Mouse (Mus musculus) heart, adult 2 months (tissue): ENCODE data around the gene Tex35. TPM values are rescaled to one million over a fixed set of nuclear protein-coding genes. Genes with fewer than 3 reads are reported as not detected.

Experiments
- DNase-seq, 2 experiments: peaks; one replicate each; pipeline ENCODE4 v3.0.0; 2021
- H3K27ac ChIP-seq: fragments of 200-600 bp; 2 replicates; pipeline ENCODE4 v1.8.1; 2022
- H3K27me3 ChIP-seq: fragments of 200-500 bp; 2 replicates; pipeline ENCODE4 v1.6.1; 2012; ENCODE audit warnings: mild to moderate bottlenecking, low read length, inconsistent platforms, mixed read lengths; ENCODE audit not compliant: control insufficient read depth, insufficient read depth
- H3K36me3 ChIP-seq: fragments of 200-500 bp; 2 replicates; pipeline ENCODE4 v1.6.1; 2012; ENCODE audit warnings: low read length, inconsistent platforms; ENCODE audit not compliant: control insufficient read depth, insufficient read depth
- H3K4me1 ChIP-seq: fragments of 200-500 bp; 2 replicates; pipeline ENCODE4 v1.6.1; 2011; ENCODE audit warnings: low read length; ENCODE audit not compliant: control insufficient read depth, insufficient read depth
- H3K4me3 ChIP-seq: fragments of 200-600 bp; 2 replicates; pipeline ENCODE4 v1.8.1; 2022
- H3K79me2 ChIP-seq: fragments of 200-500 bp; replicated peaks from 2 replicates; pipeline ENCODE4 v1.6.1; 2012; ENCODE audit warnings: mild to moderate bottlenecking, inconsistent platforms, low read length, moderate library complexity, mixed read lengths; ENCODE audit not compliant: control insufficient read depth, insufficient read depth
- H3K9ac ChIP-seq: fragments of 200-500 bp; 2 replicates; pipeline ENCODE4 v1.6.1; 2012; ENCODE audit warnings: low read depth, mild to moderate bottlenecking, control low read depth, inconsistent platforms, low read length, mixed read lengths
- CTCF ChIP-seq: fragments of 200-600 bp; IDR thresholded peaks from 2 replicates; pipeline ENCODE4 v1.8.1; 2022; ENCODE audit warnings: antibody characterized with exemption, mild to moderate bottlenecking, moderate library complexity
- EP300 ChIP-seq: fragments of 200-500 bp; IDR thresholded peaks from 2 replicates; pipeline ENCODE4 v1.6.1; 2011; ENCODE audit warnings: low read depth, low read length, control low read depth; ENCODE audit not compliant: insufficient read depth
- POLR2A ChIP-seq: fragments of 200-500 bp; IDR thresholded peaks from 2 replicates; pipeline ENCODE4 v1.6.1; 2011; ENCODE audit warnings: mild to moderate bottlenecking, low read depth, low read length, control low read depth; ENCODE audit not compliant: insufficient read depth
- WGBS: fragments of 180-500 bp; shearing (Covaris S2); methylation state at CpG from one replicate; pipeline ENCODE4 v1.1.7; 2018; 5-methylcytosine and 5-hydroxymethylcytosine counted together
- intact Hi-C: fragments of 180-260 bp; cut with DNase I; formaldehyde crosslinking; loops from one replicate; pipeline ENCODE4 v1.15.1; 2025
- polyA plus RNA-seq: library from polyadenylated mRNA; depleted of rRNA; stranded (reverse); fragments of >200 nt; gene quantifications from 2 replicates; pipeline ENCODE4 v1.2.3, GENCODE M21; 2012
- total RNA-seq, 2 experiments: library from RNA; stranded (reverse); gene quantifications; 2 replicates each; pipeline ENCODE4 v1.2.3; 2021

Tex35 gene
- total and polyA plus RNA-seq, 3 experiments = not detected

- Histone ChIP-seq H3K79me2 (no peaks in the 10 kb centered on the region), H3K9ac (no peak overlapping the region), H3K27ac (no peak overlapping the region), H3K4me3 (no peak overlapping the region), H3K27me3 (no peaks in the 10 kb centered on the region), H3K4me1 (peaks cover 1% of the 10 kb centered on the region; the same call in 1 of the 2 replicates), H3K36me3 (no peaks in the 10 kb centered on the region; the same call in 1 of the 2 replicates)
- intact Hi-C loops = loop anchor here (5.0 kb wide), 1 partner anchor 144 kb away; no protein-coding TSS in a partner anchor
- WGBS = 76% methylated on average over 1 of the region's 1 CpGs
- no peak for DNase-seq
- no peak for TF ChIP-seq POLR2A
- TF ChIP-seq CTCF = no peak
- TF ChIP-seq EP300 = no peak
Measured at GRCm38 (mm10) chr1:157137854-157138241, 29.4 kb upstream of the Tex35 start.

GRCm38 (mm10) chr1:157137132-157137853 is 28.8 kb upstream of the Tex35 start:
- 76% methylated on average over 9 of the region's 9 CpGs for WGBS
- intact Hi-C loops = loop anchor here (5.0 kb wide), 1 partner anchor 145 kb away; no protein-coding TSS in a partner anchor

GRCm38 (mm10) chr1:157128219-157128618 is 19.7 kb upstream of the Tex35 start:
- no peak overlapping the region for H3K9ac ChIP-seq
- H3K79me2 ChIP-seq = no peaks in the 10 kb centered on the region
- no peak overlapping the region for H3K4me3 ChIP-seq
- peak; percentile 46 to 50 for DNase-seq
- whole genome bisulfite sequencing = 76% methylated on average over 2 of the region's 2 CpGs
- H3K36me3 ChIP-seq = no peaks in the 10 kb centered on the region
- no peak for TF ChIP-seq CTCF
- no peak for TF ChIP-seq POLR2A
- TF ChIP-seq EP300 = 0 out of 2 replicates have a peak, but pooled peaks have one; percentile 51
- no peaks in the 10 kb centered on the region for H3K27me3 ChIP-seq
- no peak overlapping the region for H3K27ac ChIP-seq
- no peaks in the 10 kb centered on the region for H3K4me1 ChIP-seq
- intact Hi-C loops = no loop called here

More at GRCm38 (mm10) chr1:157137132-157137853, 28.8 kb upstream of the Tex35 start:
- no peak overlapping the region for H3K27ac ChIP-seq
- H3K9ac ChIP-seq = no peak overlapping the region
- H3K36me3 ChIP-seq = no peaks in the 10 kb centered on the region; the same call in 1 of the 2 replicates
- no peak overlapping the region for H3K4me3 ChIP-seq
- TF ChIP-seq CTCF (peak; percentile 28; the same call in 1 of the 2 replicates), EP300 (no peak)
- H3K4me1 ChIP-seq = peaks cover 1% of the 10 kb centered on the region; the same call in 1 of the 2 replicates
- DNase-seq = no peak
- H3K27me3 ChIP-seq = no peaks in the 10 kb centered on the region
- no peaks in the 10 kb centered on the region for H3K79me2 ChIP-seq

- H3K27ac ChIP-seq = no peak overlapping the region
- no peak for DNase-seq
- H3K27me3 ChIP-seq = no peaks in the 10 kb centered on the region
- H3K4me1 ChIP-seq = no peaks in the 10 kb centered on the region
- no peak overlapping the region for H3K9ac ChIP-seq
- no peak overlapping the region for H3K4me3 ChIP-seq
- no peaks in the 10 kb centered on the region for H3K36me3 ChIP-seq
- TF ChIP-seq POLR2A (no peak), CTCF (no peak), EP300 (no peak)
- 46% methylated on average over 3 of the region's 3 CpGs for WGBS
- intact Hi-C loops = no loop called here
- H3K79me2 ChIP-seq = no peaks in the 10 kb centered on the region
Measured at GRCm38 (mm10) chr1:157123836-157124235, 15.4 kb upstream of the Tex35 start.

GRCm38 (mm10) chr1:157119168-157119567 is 10.7 kb upstream of the Tex35 start:
- no peak for TF ChIP-seq EP300
- no peak for TF ChIP-seq CTCF
- no peak for TF ChIP-seq POLR2A
- no peaks in the 10 kb centered on the region for H3K4me1 ChIP-seq
- no peak overlapping the region for H3K9ac ChIP-seq
- H3K27me3 ChIP-seq = no peaks in the 10 kb centered on the region
- no peak for DNase-seq
- H3K79me2 ChIP-seq = no peaks in the 10 kb centered on the region
- H3K4me3 ChIP-seq = no peak overlapping the region
- intact Hi-C loops = no loop called here
- no peak overlapping the region for H3K27ac ChIP-seq
- no peaks in the 10 kb centered on the region for H3K36me3 ChIP-seq
- WGBS = 87% methylated on average over 6 of the region's 6 CpGs

GRCm38 (mm10) chr1:157117440-157117839 is 9.0 kb upstream of the Tex35 start:
- intact Hi-C loops = no loop called here
- WGBS = 95% methylated on average over 3 of the region's 3 CpGs
- H3K79me2 ChIP-seq = no peaks in the 10 kb centered on the region

More at GRCm38 (mm10) chr1:157117440-157117839, 9.0 kb upstream of the Tex35 start:
- TF ChIP-seq POLR2A = no peak
- no peak for TF ChIP-seq CTCF
- TF ChIP-seq EP300 = no peak
- Histone ChIP-seq H3K4me3 (no peak overlapping the region), H3K27me3 (no peaks in the 10 kb centered on the region), H3K27ac (no peak overlapping the region), H3K4me1 (no peaks in the 10 kb centered on the region), H3K9ac (no peak overlapping the region), H3K36me3 (no peaks in the 10 kb centered on the region)
- no peak for DNase-seq
